Mouse (Mus musculus) heart, postnatal 14 days (tissue): ENCODE results near the gene Gzmm. TPM values are rescaled to one million over a fixed set of nuclear protein-coding genes. Genes with fewer than 3 reads are reported as not detected.
"Not testable (repeated sequence)": the region's sequence is repeated elsewhere in the genome, so short reads cannot be mapped to it uniquely, and the experiment has no call there.

Experiments
- DNase-seq, 2 experiments: peaks; one replicate each; pipeline ENCODE4 v3.0.0; 2021 to 2022
- intact Hi-C: fragments of 180-260 bp; cut with DNase I; formaldehyde crosslinking; loops from one replicate; pipeline ENCODE4 v1.15.1; 2025
- total RNA-seq, 2 experiments: library from RNA; stranded (reverse); gene quantifications; 2 replicates each; pipeline ENCODE4 v1.2.3; 2021

Gzmm gene
- total RNA-seq, 2 experiments from 2014 or later = 4.5 to 5.4 TPM

DNA sequence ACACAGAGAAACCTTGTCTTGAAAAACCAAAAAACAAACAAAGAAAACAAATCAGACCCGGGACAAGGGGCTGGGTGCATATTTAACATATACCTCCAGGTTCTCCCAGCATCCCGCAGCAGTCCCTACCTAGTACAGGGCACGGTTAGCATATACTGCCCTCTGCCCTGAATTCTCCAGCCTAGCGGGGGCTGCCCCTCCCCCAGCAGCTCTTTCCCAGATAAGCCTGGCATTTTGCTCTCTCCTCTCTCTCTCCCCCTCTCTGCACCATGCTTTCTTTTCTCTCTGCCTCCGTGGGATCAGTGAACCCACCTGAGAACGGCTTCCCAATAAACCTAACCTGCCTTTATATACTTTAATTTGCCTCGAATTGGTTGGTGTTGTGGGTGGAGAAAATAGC is 11.9 kb downstream of the Gzmm start:
- intact Hi-C loops = no loop called here
- no peak for DNase-seq

DNA sequence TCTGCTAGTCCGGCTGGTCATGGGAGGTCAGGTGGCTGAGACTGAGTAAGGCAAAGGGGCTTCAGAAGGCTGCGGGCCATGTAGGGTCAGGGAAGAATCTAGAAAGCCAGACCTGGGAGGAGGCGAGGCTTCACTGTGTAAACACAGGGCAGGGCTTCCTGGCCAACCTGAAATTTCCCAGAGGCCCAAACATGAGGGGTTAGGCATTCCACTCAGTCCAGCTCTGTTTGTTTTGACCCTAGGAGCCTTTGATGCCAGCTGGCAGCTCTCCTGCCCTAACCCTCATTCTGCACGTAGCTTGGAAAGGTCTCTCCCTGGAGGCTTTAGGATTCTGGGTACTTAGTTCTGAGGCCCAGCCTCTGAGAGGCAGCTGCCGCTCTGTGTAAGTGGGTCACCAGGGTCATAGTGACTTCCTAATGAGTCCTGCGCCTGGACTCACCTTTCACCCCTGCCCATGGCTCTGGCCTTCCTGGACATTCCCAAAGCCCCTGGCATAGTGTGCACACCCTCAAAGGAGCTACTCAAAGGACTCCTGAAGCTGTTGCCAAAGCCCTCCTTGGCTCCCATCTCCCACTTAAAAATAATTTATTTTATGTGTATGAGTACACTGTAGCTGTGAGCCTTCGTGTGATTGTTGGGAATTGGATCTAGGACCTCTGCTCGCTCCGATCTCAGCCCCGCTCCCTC is 12.8 kb downstream of the Gzmm start:
- DNase-seq = peak; percentile 65 to 79
- intact Hi-C loops = no loop called here

DNA sequence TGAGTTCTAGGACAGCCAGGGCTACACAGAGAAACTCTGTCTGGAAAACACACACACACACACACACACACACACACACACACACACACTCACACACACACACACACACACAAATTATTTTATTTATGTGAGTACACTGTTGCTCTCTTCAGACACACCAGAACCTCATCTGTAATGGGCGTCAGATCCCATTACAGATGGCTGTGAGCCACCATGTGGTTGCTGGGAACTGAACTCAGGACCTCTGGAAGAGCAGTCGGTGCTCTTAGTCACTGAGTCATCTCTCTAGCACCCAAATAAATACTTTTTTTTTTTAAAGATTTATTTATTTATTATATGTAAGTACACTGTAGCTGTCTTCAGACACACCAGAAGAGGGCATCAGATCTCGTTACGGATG is 14.2 kb downstream of the Gzmm start:
- intact Hi-C loops, DNase-seq: not testable (repeated sequence)

DNA sequence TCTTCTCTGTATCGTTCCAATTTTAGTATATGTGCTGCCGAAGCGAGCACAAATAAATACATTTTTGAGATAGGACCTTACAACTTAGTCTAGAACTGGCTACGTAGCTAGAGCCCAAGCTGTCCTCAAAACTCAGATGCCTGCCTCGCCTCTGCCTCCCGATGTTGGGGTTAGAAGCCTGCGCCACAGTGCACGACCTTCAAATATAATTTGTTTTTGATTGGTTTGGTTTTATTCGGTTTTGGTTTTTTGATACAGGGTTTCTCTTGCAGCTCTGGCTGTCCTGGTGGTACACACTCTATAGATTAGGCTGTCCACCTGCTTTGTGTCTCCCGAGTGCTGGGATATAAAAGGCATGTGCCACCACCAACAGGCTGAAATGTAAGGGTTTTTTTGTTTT is 14.7 kb downstream of the Gzmm start:
- DNase-seq = no peak
- intact Hi-C loops = no loop called here

DNA sequence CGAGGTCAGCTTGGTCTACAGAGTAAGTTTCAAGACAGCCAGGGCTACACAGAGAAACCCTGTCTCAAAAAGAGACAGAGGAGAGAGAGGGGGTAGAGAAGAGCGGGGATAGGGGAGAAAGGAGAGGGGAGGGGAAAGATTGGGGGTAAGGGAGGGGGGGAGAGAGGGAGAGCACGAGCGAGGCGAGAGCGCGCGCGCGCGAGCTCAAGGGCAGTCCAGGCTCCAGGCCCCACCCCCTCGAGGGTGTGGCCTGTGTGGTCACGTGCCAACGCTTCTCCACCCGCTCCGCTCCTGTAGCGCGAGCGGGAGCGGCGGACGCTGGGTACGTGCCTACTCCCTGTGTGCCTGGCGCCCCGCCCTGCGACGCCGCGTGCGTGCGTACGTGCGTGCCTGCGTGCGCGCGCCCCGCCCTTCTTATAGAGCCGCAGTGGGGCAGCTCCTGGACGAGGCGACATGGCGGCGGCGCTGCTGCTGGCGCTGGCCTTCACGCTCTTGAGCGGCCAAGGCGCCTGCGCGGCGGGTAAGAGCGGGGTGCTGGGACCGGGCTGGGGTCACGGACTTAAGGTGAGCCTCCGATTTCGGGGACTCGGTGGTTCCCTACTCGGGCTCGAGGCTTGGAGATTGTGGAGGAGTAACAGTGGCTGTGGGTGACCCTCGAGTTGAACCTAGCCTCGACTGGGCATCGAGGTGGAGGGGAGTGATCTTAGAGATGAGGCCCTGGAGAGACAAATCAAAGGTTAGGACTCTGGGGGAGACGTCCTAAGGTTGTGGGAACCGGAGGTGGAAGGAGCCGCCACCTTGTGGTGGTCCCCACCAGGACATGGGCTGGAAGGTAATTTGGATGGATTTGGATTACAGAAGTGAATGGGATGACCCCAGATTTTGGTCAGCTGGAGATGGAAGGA is 15.5 kb downstream of the Gzmm start, which contains the start of gene Bsg:
Bsg (plus strand) TSS at position 427 of the 905 bp plus-strand sequence.
- intact Hi-C loops = no loop called here
- DNase-seq = peak; percentile 99 to 100

- intact Hi-C loops = loop anchor here (5.0 kb wide), 1 partner anchor 72 kb away; the partner anchor contains the start of gene Fstl3
These were observed 16.1 kb downstream of the Gzmm start for GRCm38 (mm10) chr10:79704970-79705360.

DNA sequence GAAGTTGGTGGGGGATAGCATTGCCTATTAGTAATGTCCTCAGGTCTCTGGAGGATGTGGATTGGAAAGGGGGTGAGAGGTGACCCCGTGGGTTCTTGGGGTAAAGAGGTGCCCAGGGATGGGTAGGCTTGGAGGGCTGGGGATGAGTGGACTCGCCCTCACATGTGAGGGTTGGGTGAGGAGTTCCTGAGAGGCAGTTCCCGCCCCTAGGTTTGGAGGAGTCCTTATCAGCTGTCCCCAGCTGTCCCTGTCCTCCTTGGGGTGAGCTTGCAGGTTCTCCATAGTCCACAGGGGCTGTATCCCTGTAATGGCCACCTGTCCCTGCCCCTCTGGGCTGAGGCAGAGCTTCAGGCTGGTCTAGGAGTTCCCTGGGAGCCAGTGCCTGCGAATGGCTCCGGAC is 17.1 kb downstream of the Gzmm start:
- intact Hi-C loops = loop anchor here (5.0 kb wide), 1 partner anchor 71 kb away; the partner anchor contains the start of gene Fstl3
- DNase-seq = no peak

More at GRCm38 (mm10) chr10:79704970-79705360, 16.1 kb downstream of the Gzmm start:
- DNase-seq = no peak

GRCm38 (mm10) chr10:79706406-79707094 is 17.7 kb downstream of the Gzmm start:
- no peak for DNase-seq
- intact Hi-C loops = loop anchor here (5.0 kb wide), 1 partner anchor 71 kb away; the partner anchor contains the start of gene Fstl3

- intact Hi-C loops = loop anchor here (5.0 kb wide), 1 partner anchor 70 kb away; the partner anchor contains the start of gene Fstl3
- DNase-seq = no peak
These were observed 18.3 kb downstream of the Gzmm start for GRCm38 (mm10) chr10:79707162-79707561.

DNA sequence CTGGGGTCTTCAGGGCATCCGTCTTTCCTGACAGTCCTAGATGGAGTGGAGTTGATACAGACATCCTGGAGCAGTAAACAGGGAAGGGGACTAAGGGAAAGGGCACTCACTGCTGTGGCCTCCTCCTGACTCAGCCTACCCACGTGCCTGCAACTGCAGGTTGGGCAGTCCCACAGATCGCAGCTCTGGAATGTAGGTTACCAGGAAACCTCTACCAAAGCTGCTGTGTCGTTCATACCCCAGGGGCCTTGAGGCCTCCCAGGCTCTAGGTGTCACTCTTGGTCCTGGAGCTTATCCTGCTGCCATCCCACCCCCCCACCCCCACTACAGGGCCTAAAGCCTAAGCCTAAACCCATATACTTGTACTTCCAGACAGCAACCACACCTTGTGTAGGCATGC is 18.9 kb downstream of the Gzmm start:
- no peak for DNase-seq
- intact Hi-C loops = loop anchor here (5.0 kb wide), 1 partner anchor 70 kb away; the partner anchor contains the start of gene Fstl3

DNA sequence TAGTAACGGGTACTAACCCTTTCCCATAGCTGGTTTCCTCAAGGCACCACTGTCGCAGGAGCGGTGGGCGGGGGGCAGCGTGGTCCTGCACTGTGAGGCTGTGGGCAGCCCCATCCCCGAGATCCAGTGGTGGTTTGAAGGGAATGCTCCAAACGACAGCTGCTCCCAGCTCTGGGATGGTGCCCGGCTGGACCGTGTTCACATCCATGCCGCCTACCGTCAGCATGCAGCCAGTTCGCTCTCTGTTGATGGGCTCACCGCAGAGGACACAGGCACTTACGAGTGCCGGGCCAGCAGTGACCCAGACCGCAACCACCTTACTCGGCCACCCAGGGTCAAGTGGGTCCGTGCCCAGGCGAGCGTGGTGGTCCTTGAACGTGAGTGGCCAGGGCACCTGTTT is 19.8 kb downstream of the Gzmm start:
- intact Hi-C loops = loop anchor here (5.0 kb wide), 1 partner anchor 69 kb away; the partner anchor contains the start of gene Fstl3
- no peak for DNase-seq

GRCm38 (mm10) chr10:79709307-79709706 is 20.5 kb downstream of the Gzmm start:
- DNase-seq = no peak
- intact Hi-C loops = loop anchor here (5.0 kb wide), 1 partner anchor 68 kb away; the partner anchor contains the start of gene Fstl3

DNA sequence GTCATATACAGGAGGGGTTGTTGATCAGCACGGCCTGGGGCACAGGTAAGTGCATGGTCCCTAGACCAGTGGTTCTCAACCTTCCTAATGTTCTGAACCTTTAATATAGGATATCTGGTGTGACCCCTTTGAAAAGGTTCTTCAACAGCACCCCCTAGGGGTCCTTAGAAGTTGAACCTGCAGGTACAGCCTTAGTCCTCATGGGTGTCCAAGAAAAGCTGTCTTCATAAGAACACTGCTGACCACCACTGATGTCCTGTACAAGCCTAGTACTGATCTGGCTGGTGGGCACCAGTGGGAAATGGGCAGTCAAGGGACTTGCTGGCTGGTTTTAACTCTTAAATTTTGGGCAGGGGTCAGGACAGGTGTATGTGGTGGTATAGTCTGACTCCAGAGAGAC is 23.2 kb downstream of the Gzmm start:
- intact Hi-C loops = no loop called here
- DNase-seq = no peak

DNA sequence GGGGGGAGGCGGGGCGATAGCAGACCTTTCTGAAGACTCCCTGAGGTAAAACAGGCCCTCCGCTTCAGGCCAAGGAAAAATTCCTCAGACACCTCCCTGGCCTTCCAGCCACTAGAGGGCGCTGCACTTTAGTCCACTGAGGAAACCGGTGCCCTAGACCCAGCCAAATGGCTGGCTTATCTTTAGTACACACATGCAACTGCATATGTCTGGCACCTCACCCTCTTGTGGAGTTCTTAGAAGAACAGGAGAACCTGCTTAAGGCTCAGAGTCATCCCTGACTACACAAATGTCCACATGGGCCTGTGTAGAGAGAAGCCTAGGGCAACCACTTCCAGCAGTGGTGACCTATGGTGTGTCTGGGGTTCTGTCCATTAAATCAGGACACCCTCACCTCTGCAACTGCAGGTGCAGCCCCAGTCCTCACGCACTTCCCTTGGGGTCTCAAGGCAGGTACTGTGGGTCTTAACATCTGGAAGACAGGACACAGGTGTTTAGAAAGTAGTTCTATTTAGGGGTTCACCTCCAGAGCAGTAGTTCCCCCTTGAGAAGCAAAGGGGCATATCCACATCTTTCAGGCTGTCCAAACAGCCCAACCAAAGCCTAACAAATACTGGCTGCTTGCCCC is 23.8 kb downstream of the Gzmm start:
- DNase-seq = peak; percentile 78 to 91
- intact Hi-C loops = no loop called here

DNA sequence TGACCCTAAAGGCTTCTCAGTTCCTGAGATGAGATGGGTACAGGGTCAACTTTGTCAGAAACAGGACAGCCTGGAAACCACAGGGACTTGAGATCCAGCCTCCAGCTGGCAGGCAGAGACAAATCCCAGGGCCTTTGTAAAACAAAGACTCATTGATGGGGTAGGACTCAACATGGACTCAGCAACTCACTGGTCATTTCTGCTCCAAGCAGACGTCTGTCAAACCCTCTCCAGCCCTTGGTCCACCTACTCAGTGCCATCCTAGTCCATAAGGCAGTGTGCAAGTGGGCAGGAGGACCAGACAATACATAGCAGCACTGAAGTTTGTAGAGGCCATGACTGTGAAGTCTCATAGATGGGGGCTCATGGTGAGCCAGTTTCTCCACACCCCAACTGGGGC is 24.3 kb downstream of the Gzmm start:
- intact Hi-C loops = no loop called here
- DNase-seq = no peak

GRCm38 (mm10) chr10:79714996-79715395 is 26.2 kb downstream of the Gzmm start:
- intact Hi-C loops = no loop called here
- no peak for DNase-seq

GRCm38 (mm10) chr10:79716254-79716987 is 27.6 kb downstream of the Gzmm start, which contains the start of gene Hcn2:
Gene Hcn2, plus strand, starts transcription at chr10:79716634.
- intact Hi-C loops = no loop called here

GRCm38 (mm10) chr10:79716988-79717355 is 28.2 kb downstream of the Gzmm start:
- DNase-seq = no peak

More at GRCm38 (mm10) chr10:79716254-79716987, 27.6 kb downstream of the Gzmm start, which contains the start of gene Hcn2:
- no peak for DNase-seq

More at GRCm38 (mm10) chr10:79716988-79717355, 28.2 kb downstream of the Gzmm start:
- intact Hi-C loops = no loop called here
